Mouse (Mus musculus): ENCODE data around the gene Atp4b.

- no peak for TF ChIP-seq CTCF (IDR thresholded peaks at IDR 0.05; ENCODE audit: low read depth, low read length)
- TF ChIP-seq TAL1 (conservative IDR thresholded peaks at IDR 0.05; ENCODE audit: low read depth, low read length) = no peak
- TF ChIP-seq GATA1 (IDR thresholded peaks at IDR 0.05; ENCODE audit: borderline replicate concordance, low read length) = no peak
- TF ChIP-seq POLR2AphosphoS5 (IDR thresholded peaks at IDR 0.05; ENCODE audit: insufficient replicate concordance, low read depth, low read length) = no peak
These were observed 22.6 kb upstream of the Atp4b start for GRCm38 (mm10) chr8:13419111-13419639.

Measured in G1E (cell line).